Mouse (Mus musculus): Measurements from ENCODE around the gene Mpdu1. TPM values are rescaled to one million over a fixed set of nuclear protein-coding genes. Genes with fewer than 3 reads are reported as not detected.
"Not testable (repeated sequence)": the region's sequence is repeated elsewhere in the genome, so short reads cannot be mapped to it uniquely, and the experiment has no call there.

Mpdu1 gene
- polyA plus RNA-seq, 1 experiment from 2014 or later, result 39.0 TPM

DNA sequence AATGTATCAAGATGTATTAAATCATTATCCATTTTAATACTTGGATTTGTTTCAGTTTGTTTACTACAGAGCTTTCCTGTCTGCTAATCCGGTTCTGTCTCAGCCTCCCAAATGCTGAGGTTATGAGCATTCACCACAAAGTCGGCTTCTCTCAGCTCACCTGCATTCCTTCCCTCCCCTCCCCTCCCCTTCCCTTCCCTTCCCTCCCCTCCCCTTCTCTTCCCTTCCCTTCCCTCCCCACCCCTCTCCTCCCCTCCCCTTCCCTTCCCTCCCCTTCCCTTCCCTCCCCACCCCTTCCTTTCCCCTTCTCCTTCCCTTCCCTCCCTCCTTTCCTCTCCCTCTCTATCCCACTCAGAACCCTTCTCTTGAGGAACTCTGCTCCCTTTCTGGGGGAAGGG, 42.2 kb upstream of the Mpdu1 start:
- WGBS, result 50% methylated on average over 2 of the region's 2 CpGs
- no peak for ATAC-seq (replicated peaks; ENCODE audit: low FRiP score)
- H3K27me3 ChIP-seq (ENCODE audit: control insufficient read depth, insufficient read depth, low read length), result no peaks in the 10 kb centered on the region
- H3K9ac ChIP-seq (ENCODE audit: low read length), result no peak overlapping the region
- no peaks in the 10 kb centered on the region for H3K36me3 ChIP-seq (ENCODE audit: control insufficient read depth, insufficient read depth, low read length)
- H3K4me2 ChIP-seq (ENCODE audit: low read depth, low read length, severe bottlenecking), result no peak overlapping the region
- DNase-seq (ENCODE audit: low spot score), result no peak
- no peak overlapping the region for H3K4me3 ChIP-seq (ENCODE audit: low read depth, low read length)
- no peaks in the 10 kb centered on the region for H3K4me1 ChIP-seq (replicated peaks; ENCODE audit: control insufficient read depth, insufficient read depth, low read length)
- no peak overlapping the region for H3K27ac ChIP-seq (ENCODE audit: low read depth, low read length)
- H3K9me3 ChIP-seq (ENCODE audit: control insufficient read depth, low read length), result no peaks in the 10 kb centered on the region

DNA sequence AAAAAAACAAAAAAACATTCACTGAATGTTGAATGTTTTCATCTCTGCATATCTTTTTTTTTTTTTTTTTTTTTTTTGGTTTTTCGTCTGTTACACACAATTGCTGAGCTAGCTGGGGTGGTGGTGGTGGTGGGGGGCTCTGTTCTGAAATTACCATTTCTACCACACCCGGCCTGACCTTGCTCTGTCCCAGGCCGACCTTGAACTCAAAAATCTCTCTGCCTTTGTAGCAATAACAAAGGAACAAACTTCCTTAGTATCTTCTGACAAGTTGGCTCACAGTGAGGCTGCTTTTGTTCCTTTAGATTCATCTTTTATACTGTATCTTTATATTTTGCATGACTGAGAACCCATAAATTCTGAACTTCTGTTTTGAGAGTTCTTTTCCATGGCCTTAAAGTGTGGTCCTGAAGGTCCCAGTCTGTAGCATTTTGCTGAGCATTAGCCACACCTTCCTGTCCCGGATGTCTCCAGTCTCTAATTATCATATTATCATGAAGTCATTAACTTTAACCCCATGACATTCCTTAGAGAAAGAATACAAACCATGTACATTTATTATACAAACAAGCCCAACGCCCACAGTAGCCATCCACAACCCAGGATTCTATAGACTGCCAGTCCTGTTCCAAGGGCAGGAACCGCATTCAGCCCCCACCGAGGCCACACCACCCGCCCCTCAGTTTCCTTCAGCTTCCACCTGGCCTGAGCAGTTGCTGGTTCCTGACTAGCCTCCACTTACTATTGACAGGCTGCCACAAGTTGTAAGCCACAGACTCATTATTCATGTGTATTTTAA, 41.6 kb upstream of the Mpdu1 start:
- Histone ChIP-seq H3K9me3 (ENCODE audit: control insufficient read depth, low read length) (no peaks in the 10 kb centered on the region), H3K27me3 (ENCODE audit: control insufficient read depth, insufficient read depth, low read length) (no peaks in the 10 kb centered on the region), H3K27ac (ENCODE audit: low read depth, low read length) (no peak overlapping the region), H3K36me3 (ENCODE audit: control insufficient read depth, insufficient read depth, low read length) (no peaks in the 10 kb centered on the region), H3K4me2 (ENCODE audit: low read depth, low read length, severe bottlenecking) (no peak overlapping the region), H3K4me1 (replicated peaks; ENCODE audit: control insufficient read depth, insufficient read depth, low read length) (no peaks in the 10 kb centered on the region), H3K4me3 (ENCODE audit: low read depth, low read length) (no peak overlapping the region), H3K9ac (ENCODE audit: low read length) (no peak overlapping the region)
- DNase-seq (ENCODE audit: low spot score) (no peak), ATAC-seq (replicated peaks; ENCODE audit: low FRiP score) (no peak)
- 75% methylated on average over 8 of the region's 8 CpGs for whole genome bisulfite sequencing

DNA sequence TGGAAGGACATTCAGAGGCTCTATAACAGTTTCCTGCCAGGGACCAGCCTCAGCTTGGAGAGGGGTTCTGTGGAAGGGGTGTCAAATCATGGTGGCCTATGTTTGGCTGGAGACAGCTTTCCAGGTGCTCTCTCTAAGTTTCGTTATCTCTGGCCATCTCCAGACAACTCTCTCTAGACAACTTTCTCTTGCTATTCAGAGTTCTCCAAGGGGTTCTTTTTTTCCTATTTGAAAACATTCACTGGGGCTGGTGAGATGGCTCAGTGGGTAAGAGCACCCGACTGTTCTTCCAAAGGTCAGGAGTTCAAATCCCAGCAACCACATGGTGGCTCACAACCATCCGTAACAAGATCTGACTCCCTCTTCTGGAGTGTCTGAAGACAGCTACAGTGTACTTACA, 40.9 kb upstream of the Mpdu1 start:
- H3K9me3 ChIP-seq (ENCODE audit: control insufficient read depth, low read length); H3K4me2 ChIP-seq (ENCODE audit: low read depth, low read length, severe bottlenecking); H3K9ac ChIP-seq (ENCODE audit: low read length); H3K27ac ChIP-seq (ENCODE audit: low read depth, low read length); H3K4me1 ChIP-seq (replicated peaks; ENCODE audit: control insufficient read depth, insufficient read depth, low read length); DNase-seq (ENCODE audit: low spot score); H3K27me3 ChIP-seq (ENCODE audit: control insufficient read depth, insufficient read depth, low read length); H3K36me3 ChIP-seq (ENCODE audit: control insufficient read depth, insufficient read depth, low read length); H3K4me3 ChIP-seq (ENCODE audit: low read depth, low read length); ATAC-seq (replicated peaks; ENCODE audit: low FRiP score): not testable (repeated sequence)
- WGBS, result 79% methylated on average over 2 of the region's 3 CpGs

DNA sequence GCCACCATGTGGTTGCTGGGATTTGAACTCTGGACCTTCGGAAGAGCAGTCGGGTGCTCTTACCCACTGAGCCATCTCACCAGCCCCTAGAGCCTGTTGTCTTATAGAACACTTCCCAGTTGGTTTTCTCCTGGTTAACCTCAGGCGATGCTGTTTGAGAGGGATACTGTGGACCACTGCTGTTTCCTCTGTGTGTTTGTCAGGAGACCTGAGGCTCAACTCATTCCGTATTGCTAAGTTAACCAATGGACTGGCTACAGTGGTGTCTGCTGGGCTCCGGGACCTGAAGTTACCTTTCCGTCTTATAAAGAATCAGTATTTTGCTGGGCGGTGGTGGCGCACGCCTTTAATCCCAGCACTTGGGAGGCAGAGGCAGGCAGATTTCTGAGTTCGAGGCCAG, 40.4 kb upstream of the Mpdu1 start:
- not testable (repeated sequence) for H3K9ac ChIP-seq (ENCODE audit: low read length); DNase-seq (ENCODE audit: low spot score); H3K4me2 ChIP-seq (ENCODE audit: low read depth, low read length, severe bottlenecking); H3K36me3 ChIP-seq (ENCODE audit: control insufficient read depth, insufficient read depth, low read length); H3K4me1 ChIP-seq (replicated peaks; ENCODE audit: control insufficient read depth, insufficient read depth, low read length); H3K4me3 ChIP-seq (ENCODE audit: low read depth, low read length); H3K27me3 ChIP-seq (ENCODE audit: control insufficient read depth, insufficient read depth, low read length); H3K27ac ChIP-seq (ENCODE audit: low read depth, low read length); H3K9me3 ChIP-seq (ENCODE audit: control insufficient read depth, low read length); ATAC-seq (replicated peaks; ENCODE audit: low FRiP score)
- 94% methylated on average over 10 of the region's 10 CpGs for WGBS

DNA sequence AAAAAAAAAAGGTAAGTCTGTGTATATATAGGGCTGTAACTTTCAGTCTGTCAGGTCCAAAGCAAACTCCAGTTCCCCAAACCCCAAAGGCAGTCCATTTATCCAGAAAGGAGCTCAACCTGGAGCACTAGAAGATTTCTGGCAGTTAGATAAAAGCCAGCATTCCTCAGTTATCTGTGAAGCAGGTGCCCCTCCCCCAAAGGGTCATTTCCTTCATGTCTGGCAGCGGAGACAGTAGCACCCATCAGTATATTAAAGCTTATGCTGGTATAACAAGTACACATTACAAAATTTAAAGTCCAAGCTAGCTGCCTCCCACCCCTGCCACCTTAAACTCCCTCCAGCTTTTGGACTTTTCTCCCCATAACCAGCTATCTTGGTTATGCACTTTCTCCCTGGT, 37.2 kb upstream of the Mpdu1 start:
- 74% methylated on average over 1 of the region's 1 CpGs for WGBS
- Histone ChIP-seq H3K27ac (ENCODE audit: low read depth, low read length) (no peak overlapping the region), H3K9me3 (ENCODE audit: control insufficient read depth, low read length) (no peaks in the 10 kb centered on the region), H3K4me2 (ENCODE audit: low read depth, low read length, severe bottlenecking) (no peak overlapping the region), H3K36me3 (ENCODE audit: control insufficient read depth, insufficient read depth, low read length) (no peaks in the 10 kb centered on the region), H3K4me1 (replicated peaks; ENCODE audit: control insufficient read depth, insufficient read depth, low read length) (peaks cover 7% of the 10 kb centered on the region), H3K9ac (ENCODE audit: low read length) (no peak overlapping the region), H3K4me3 (ENCODE audit: low read depth, low read length) (no peak overlapping the region), H3K27me3 (ENCODE audit: control insufficient read depth, insufficient read depth, low read length) (no peaks in the 10 kb centered on the region)
- DNase-seq (ENCODE audit: low spot score), result no peak
- ATAC-seq (replicated peaks; ENCODE audit: low FRiP score), result no peak

DNA sequence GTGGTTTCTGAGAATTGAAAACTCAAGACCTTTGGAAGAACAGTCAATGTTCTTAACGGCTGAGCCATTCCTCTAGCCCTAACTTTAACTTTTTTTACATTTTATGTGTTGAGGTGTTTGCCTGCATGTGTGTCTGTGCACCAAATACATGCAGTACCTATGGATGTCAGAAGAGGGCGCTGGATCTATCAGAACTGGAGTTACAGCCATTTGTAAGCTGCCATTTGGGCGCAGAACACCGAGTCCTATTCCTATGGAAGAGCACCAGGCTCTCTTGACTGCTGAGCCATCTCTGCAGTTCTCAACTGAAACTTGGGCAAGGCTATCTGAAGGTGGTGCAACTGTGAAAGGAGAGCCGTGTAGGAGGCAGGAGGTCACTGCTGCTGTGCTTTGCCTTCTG, 36.1 kb upstream of the Mpdu1 start:
- Histone ChIP-seq H3K4me3 (ENCODE audit: low read depth, low read length) (no peak overlapping the region), H3K4me2 (ENCODE audit: low read depth, low read length, severe bottlenecking) (no peak overlapping the region), H3K9me3 (ENCODE audit: control insufficient read depth, low read length) (no peaks in the 10 kb centered on the region), H3K36me3 (ENCODE audit: control insufficient read depth, insufficient read depth, low read length) (no peaks in the 10 kb centered on the region), H3K4me1 (replicated peaks; ENCODE audit: control insufficient read depth, insufficient read depth, low read length) (peaks cover 7% of the 10 kb centered on the region), H3K9ac (ENCODE audit: low read length) (no peak overlapping the region), H3K27me3 (ENCODE audit: control insufficient read depth, insufficient read depth, low read length) (no peaks in the 10 kb centered on the region), H3K27ac (ENCODE audit: low read depth, low read length) (no peak overlapping the region)
- DNase-seq (ENCODE audit: low spot score) (no peak), ATAC-seq (replicated peaks; ENCODE audit: low FRiP score) (no peak)
- 72% methylated on average over 5 of the region's 5 CpGs for WGBS

DNA sequence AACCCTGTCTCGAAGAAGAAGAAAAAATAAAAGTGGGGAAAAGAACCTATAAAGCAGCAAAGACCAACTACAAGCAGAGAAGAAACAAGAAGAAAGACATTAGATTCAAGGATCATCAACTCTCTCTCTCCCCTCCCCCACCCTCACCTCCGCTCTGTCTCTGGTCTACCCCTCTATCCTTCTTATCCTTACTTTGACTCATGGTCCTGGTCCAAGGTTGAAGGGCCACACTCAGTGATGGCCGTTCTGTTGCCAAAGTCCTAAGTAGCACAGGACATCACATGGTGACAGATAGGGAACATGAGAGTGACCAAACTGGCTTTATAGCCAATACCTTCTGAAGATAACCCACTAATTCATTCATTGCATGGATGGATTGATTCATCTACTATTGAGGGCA, 35.0 kb upstream of the Mpdu1 start:
- no peak overlapping the region for H3K4me3 ChIP-seq (ENCODE audit: low read depth, low read length)
- no peak overlapping the region for H3K4me2 ChIP-seq (ENCODE audit: low read depth, low read length, severe bottlenecking)
- H3K4me1 ChIP-seq (replicated peaks; ENCODE audit: control insufficient read depth, insufficient read depth, low read length), result peaks cover 7% of the 10 kb centered on the region
- 90% methylated on average over 3 of the region's 3 CpGs for WGBS
- H3K9me3 ChIP-seq (ENCODE audit: control insufficient read depth, low read length), result no peaks in the 10 kb centered on the region
- H3K9ac ChIP-seq (ENCODE audit: low read length), result no peak overlapping the region
- H3K27me3 ChIP-seq (ENCODE audit: control insufficient read depth, insufficient read depth, low read length), result no peaks in the 10 kb centered on the region
- no peak overlapping the region for H3K27ac ChIP-seq (ENCODE audit: low read depth, low read length)
- DNase-seq (ENCODE audit: low spot score), result no peak
- H3K36me3 ChIP-seq (ENCODE audit: control insufficient read depth, insufficient read depth, low read length), result no peaks in the 10 kb centered on the region
- no peak for ATAC-seq (replicated peaks; ENCODE audit: low FRiP score)

DNA sequence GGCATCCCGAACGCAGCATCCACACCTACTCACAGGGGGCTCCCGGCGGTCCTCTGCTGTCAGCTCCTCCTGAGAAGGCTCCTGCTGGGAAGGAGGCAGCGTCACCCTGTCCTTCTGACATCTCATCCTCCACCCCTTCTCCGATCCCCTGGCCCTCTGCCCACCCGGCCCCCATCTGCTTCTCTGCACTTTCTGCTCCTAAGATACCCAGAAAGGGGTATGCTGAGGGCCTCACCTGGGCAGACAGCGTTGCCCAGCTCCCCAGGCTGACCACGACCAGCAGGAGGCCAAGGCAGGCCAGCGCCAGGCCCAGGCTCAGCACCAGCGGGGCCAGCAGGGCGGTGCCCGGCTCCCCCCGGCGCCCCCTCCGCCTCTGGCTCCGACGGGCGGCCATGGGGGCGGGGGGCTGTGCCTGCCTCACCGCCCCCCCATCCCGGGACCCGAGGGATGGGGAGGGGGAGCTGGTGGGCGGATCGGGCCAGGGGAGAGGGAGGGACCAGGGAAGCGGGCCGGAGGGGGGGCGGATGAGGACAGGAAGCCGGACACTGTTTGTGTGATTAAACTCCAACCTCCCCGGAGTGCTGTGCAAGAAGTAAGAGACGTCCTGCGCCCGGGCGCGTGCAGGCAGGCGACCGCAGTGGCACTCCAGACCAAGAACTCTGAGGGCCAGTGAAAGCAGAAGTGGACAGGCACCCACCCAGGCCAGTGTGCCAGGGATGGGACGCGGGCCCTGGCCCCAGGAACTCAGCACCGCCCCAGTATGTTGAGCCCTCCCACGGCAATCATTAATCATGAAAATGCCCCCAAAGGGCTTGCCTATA, 33.1 kb upstream of the Mpdu1 start, which contains the start of the genes Tnfsf12 and Tnfsfm13:
Gene Tnfsf12, minus strand, starts transcription at position 489 of the 821 bp plus-strand sequence.
Gene Tnfsfm13, minus strand, starts transcription at position 738 of the 821 bp plus-strand sequence.
- Histone ChIP-seq H3K9me3 (ENCODE audit: control insufficient read depth, low read length) (no peaks in the 10 kb centered on the region), H3K27ac (ENCODE audit: low read depth, low read length) (no peak within 1 kb of the TSS), H3K4me3 (ENCODE audit: low read depth, low read length) (peak within 1 kb of the TSS; percentile 40), H3K4me1 (replicated peaks; ENCODE audit: control insufficient read depth, insufficient read depth, low read length) (peaks cover 7% of the 10 kb centered on the region), H3K36me3 (ENCODE audit: control insufficient read depth, insufficient read depth, low read length) (no peaks in the 10 kb centered on the region), H3K4me2 (ENCODE audit: low read depth, low read length, severe bottlenecking) (peak within 1 kb of the TSS; percentile 90), H3K27me3 (ENCODE audit: control insufficient read depth, insufficient read depth, low read length) (no peaks in the 10 kb centered on the region), H3K9ac (ENCODE audit: low read length) (peak within 1 kb of the TSS; percentile 75)
- WGBS, result 1% methylated on average over 36 of the region's 41 CpGs
- DNase-seq (ENCODE audit: low spot score) (peak; percentile 75), ATAC-seq (replicated peaks; ENCODE audit: low FRiP score) (no peak)
